In genomic region chr9:94927101-94927500, GRCm38 (mm10) we compare ENCODE assay signal across 11 mouse cellular contexts.
DNase-seq lines count a peak whose midpoint lies in the region; ATAC-seq and TF ChIP-seq lines count a peak whose summit lies in the region.
"Had no signal": no experiment of that assay in that cellular context is flagged by ENCODE, and none has a peak within 500 bp of the region (broad histone marks: within the 10 kb centered on the region; RNA-seq: fewer than 3 reads in every experiment).

No protein-coding gene starts in this region.

- no peaks in the 10 kb centered on the region for H3K36me3 ChIP-seq in liver, postnatal 0 days (replicated peaks; ENCODE audit: insufficient read depth, low read length)
- H3K36me3 ChIP-seq in liver, embryonic 11.5 days (ENCODE audit: control insufficient read depth, insufficient read depth, low read length), result no peaks in the 10 kb centered on the region
- no peaks in the 10 kb centered on the region for H3K36me3 ChIP-seq in forebrain, embryonic 16.5 days (ENCODE audit: control insufficient read depth, insufficient read depth)
- H3K36me3 ChIP-seq: heart, embryonic 13.5 days; limb, embryonic 15.5 days; neural tube, embryonic 12.5 days had no signal

- H3K9ac ChIP-seq in liver, postnatal 0 days (replicated peaks), result no peak overlapping the region
- no peak overlapping the region for H3K9ac ChIP-seq in liver, embryonic 11.5 days (ENCODE audit: low read depth, low read length)
- H3K9ac ChIP-seq in forebrain, embryonic 16.5 days (replicated peaks; ENCODE audit: low read depth, low read length), result no peak overlapping the region
- H3K9ac ChIP-seq: heart, embryonic 13.5 days; limb, embryonic 15.5 days; neural tube, embryonic 12.5 days had no signal

- no peaks in the 10 kb centered on the region for H3K27me3 ChIP-seq in liver, postnatal 0 days (ENCODE audit: insufficient read depth, low read length)
- no peaks in the 10 kb centered on the region for H3K27me3 ChIP-seq in liver, embryonic 11.5 days (replicated peaks; ENCODE audit: control insufficient read depth, insufficient read depth, low read length)
- no peaks in the 10 kb centered on the region for H3K27me3 ChIP-seq in forebrain, embryonic 16.5 days (replicated peaks; ENCODE audit: control insufficient read depth, insufficient read depth, low read length)
- H3K27me3 ChIP-seq: heart, embryonic 13.5 days; limb, embryonic 15.5 days; neural tube, embryonic 12.5 days had no signal

- no peaks in the 10 kb centered on the region for H3K9me3 ChIP-seq in liver, postnatal 0 days (ENCODE audit: low read length)
- no peaks in the 10 kb centered on the region for H3K9me3 ChIP-seq in liver, embryonic 11.5 days (ENCODE audit: control insufficient read depth, low read length)
- peaks cover 2% of the 10 kb centered on the region; the same call in 1 of the 2 replicates for H3K9me3 ChIP-seq in forebrain, embryonic 16.5 days (ENCODE audit: control insufficient read depth, low read length)
- H3K9me3 ChIP-seq: heart, embryonic 13.5 days; limb, embryonic 15.5 days; neural tube, embryonic 12.5 days had no signal

- H3K4me2 ChIP-seq in liver, postnatal 0 days (ENCODE audit: low read depth, low read length), result no peak overlapping the region
- H3K4me2 ChIP-seq in liver, embryonic 11.5 days, result no peak overlapping the region
- H3K4me2 ChIP-seq in forebrain, embryonic 16.5 days (ENCODE audit: low read length), result no peak overlapping the region
- H3K4me2 ChIP-seq: heart, embryonic 13.5 days; limb, embryonic 15.5 days; neural tube, embryonic 12.5 days had no signal

- H3K4me3 ChIP-seq in liver, postnatal 0 days (ENCODE audit: low read depth, low read length), result no peak overlapping the region
- no peak overlapping the region for H3K4me3 ChIP-seq in liver, embryonic 11.5 days (ENCODE audit: low read depth, low read length)
- H3K4me3 ChIP-seq in forebrain, embryonic 16.5 days (replicated peaks; ENCODE audit: low read length), result no peak overlapping the region
- H3K4me3 ChIP-seq: heart, embryonic 13.5 days; limb, embryonic 15.5 days; neural tube, embryonic 12.5 days had no signal

- no peak for TF ChIP-seq EP300 in liver, postnatal 0 days (IDR thresholded peaks at IDR 0.05; ENCODE audit: low read depth)

- peak; percentile 51 for TF ChIP-seq CTCF in liver, postnatal 0 days (IDR thresholded peaks at IDR 0.05; ENCODE audit: low read depth)

- H3K27ac ChIP-seq in liver, postnatal 0 days (ENCODE audit: low read depth), result no peak overlapping the region
- no peak overlapping the region for H3K27ac ChIP-seq in liver, embryonic 11.5 days (ENCODE audit: low read depth, low read length)
- no peak overlapping the region for H3K27ac ChIP-seq in forebrain, embryonic 16.5 days (ENCODE audit: low read length)
- H3K27ac ChIP-seq: heart, embryonic 13.5 days; limb, embryonic 15.5 days; neural tube, embryonic 12.5 days had no signal

- DNase-seq in embryo, embryonic 10 days (ENCODE audit: low spot score), result peak; percentile 32
- no peak for DNase-seq in embryo, embryonic 9.5 days (ENCODE audit: extremely low spot score)
- peak; percentile 20 for DNase-seq in liver, postnatal 0 days
- DNase-seq in liver, embryonic 11.5 days (ENCODE audit: low spot score), result no peak
- peak; percentile 76 for DNase-seq in thymus, postnatal 14 days
- no peak for DNase-seq in heart, adult 11 months

- H3K4me1 ChIP-seq in liver, postnatal 0 days (ENCODE audit: insufficient read depth), result no peaks in the 10 kb centered on the region
- H3K4me1 ChIP-seq in liver, embryonic 11.5 days (replicated peaks; ENCODE audit: control insufficient read depth, insufficient read depth, low read length), result no peaks in the 10 kb centered on the region
- no peaks in the 10 kb centered on the region for H3K4me1 ChIP-seq in forebrain, embryonic 16.5 days (replicated peaks; ENCODE audit: control insufficient read depth, insufficient read depth, low read length)
- H3K4me1 ChIP-seq: limb, embryonic 15.5 days; neural tube, embryonic 12.5 days had no signal

- ATAC-seq in liver, postnatal 0 days, result no peak
- ATAC-seq in liver, embryonic 11.5 days (replicated peaks; ENCODE audit: low FRiP score), result no peak; the same call in 1 of the 2 replicates
- ATAC-seq in hematopoietic stem cell, adult 5-6 weeks (replicated peaks in 1 of 2; ENCODE audit: insufficient read depth in 1 of 2, low FRiP score in 2 of 2, low TSS enrichment in 1 of 2, low read depth in 1 of 2, poor library complexity in 2 of 2, severe bottlenecking in 2 of 2), result peak; percentile 76 to 81; a peak in 3 of 4 replicates
- ATAC-seq in forebrain, embryonic 16.5 days, result no peak

Comparison
In these comparisons a context has a peak if more than half of its experiments do, and no peak if none do; other contexts are left out.
1. DNase-seq: peak in embryo, embryonic 10 days (single experiment), liver, postnatal 0 days (single experiment) and thymus, postnatal 14 days (single experiment); none in embryo, embryonic 9.5 days (single experiment), liver, embryonic 11.5 days (single experiment) and heart, adult 11 months (single experiment).
2. ATAC-seq: peak in hematopoietic stem cell, adult 5-6 weeks (2 of 2); none in liver, postnatal 0 days (single experiment), liver, embryonic 11.5 days (single experiment) and forebrain, embryonic 16.5 days (single experiment).